Mouse (Mus musculus) erythroblast, embryonic 14.5 days (primary cell): ENCODE measurements around the gene Col23a1. TPM values are rescaled to one million over a fixed set of nuclear protein-coding genes. Genes with fewer than 3 reads are reported as not detected.

Experiments used
- H3K27me3 ChIP-seq: 2 replicates; pipeline ENCODE4 v1.6.1; 2012; ENCODE audit warnings: inconsistent platforms; ENCODE audit not compliant: control insufficient read depth
- H3K36me3 ChIP-seq: 2 replicates; pipeline ENCODE4 v1.6.1; 2012; ENCODE audit warnings: mild to moderate bottlenecking, inconsistent platforms; ENCODE audit not compliant: control insufficient read depth
- H3K4me1 ChIP-seq: 2 replicates; pipeline ENCODE4 v1.6.1; 2012; ENCODE audit warnings: inconsistent platforms; ENCODE audit not compliant: control insufficient read depth
- H3K4me3 ChIP-seq: replicated peaks from 2 replicates; pipeline ENCODE3; 2012; ENCODE audit warnings: moderate library complexity, mild to moderate bottlenecking, inconsistent platforms
- H3K9me3 ChIP-seq: 2 replicates; pipeline ENCODE4 v1.6.1; 2012; ENCODE audit warnings: low read length, inconsistent platforms, mixed read lengths; ENCODE audit not compliant: control insufficient read depth
- GATA1 ChIP-seq: IDR thresholded peaks from 2 replicates; pipeline ENCODE4 v1.6.1; 2012; ENCODE audit warnings: low read length, inconsistent platforms, mixed read lengths
- TAL1 ChIP-seq: IDR thresholded peaks from 3 replicates; pipeline ENCODE4 v1.6.1; 2012; ENCODE audit warnings: low read length, inconsistent platforms, mixed read lengths
- polyA plus RNA-seq: library from polyadenylated mRNA; stranded (reverse); fragments of >175 nt; gene quantifications from 2 replicates; pipeline ENCODE4 v1.2.3, GENCODE M21; 2012

Gene Col23a1
- polyA plus RNA-seq, 1 experiment = not detected

DNA sequence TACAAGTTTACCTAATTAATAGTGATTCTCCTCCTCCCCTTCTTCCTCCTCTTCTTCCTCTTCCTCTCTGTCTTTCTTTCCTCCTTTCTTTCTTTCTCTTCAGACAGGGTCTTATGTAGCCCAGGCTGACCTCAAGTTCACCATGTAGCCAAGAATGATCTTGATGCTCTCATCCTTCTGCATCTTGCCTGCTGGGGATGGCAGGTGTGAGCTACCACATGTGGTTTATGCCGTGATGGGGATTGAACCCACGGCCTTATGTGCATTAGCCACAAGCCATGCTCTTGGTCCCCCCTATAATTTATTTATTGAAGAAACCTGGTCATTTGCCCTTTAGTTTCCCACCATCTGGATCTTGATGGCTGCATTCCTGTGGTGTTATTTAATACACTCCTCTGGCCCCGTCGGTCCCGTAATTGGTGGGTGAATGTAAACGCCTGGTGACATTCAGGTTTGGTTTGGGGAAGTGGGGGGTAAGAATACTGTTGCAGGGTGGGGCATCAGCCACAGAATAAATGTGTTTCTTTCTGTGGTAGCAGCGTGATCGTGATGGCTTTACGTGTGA is 104.7 kb downstream of the Col23a1 start:
- no peak overlapping the region for H3K4me3 ChIP-seq
- H3K36me3 ChIP-seq = no peaks in the 10 kb centered on the region
- no peaks in the 10 kb centered on the region for H3K9me3 ChIP-seq
- TF ChIP-seq GATA1 (no peak), TAL1 (no peak)
- peaks cover 8% of the 10 kb centered on the region for H3K4me1 ChIP-seq
- peaks cover 31% of the 10 kb centered on the region for H3K27me3 ChIP-seq

DNA sequence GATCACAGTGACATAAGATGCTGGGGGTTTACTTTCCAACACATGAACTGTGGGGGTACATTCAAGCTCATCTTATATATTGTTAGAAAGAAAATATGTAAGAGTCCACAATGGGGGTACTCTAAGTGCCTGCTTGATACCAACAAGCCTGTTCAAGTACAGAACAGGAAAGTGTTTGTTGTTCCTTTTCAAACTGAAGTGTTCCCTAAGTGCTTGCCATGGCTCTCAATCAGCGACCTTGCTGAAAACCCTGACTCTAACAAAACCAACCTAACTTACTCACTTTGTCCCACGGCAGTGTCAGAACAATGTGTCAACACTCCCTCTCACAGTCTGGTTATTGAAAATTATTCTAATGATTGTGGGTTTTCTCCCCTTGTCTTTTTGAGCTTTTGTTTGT is 106.7 kb downstream of the Col23a1 start:
- TF ChIP-seq GATA1 = no peak
- H3K4me1 ChIP-seq = peaks cover 28% of the 10 kb centered on the region
- no peak overlapping the region for H3K4me3 ChIP-seq
- peaks cover 35% of the 10 kb centered on the region for H3K27me3 ChIP-seq
- no peaks in the 10 kb centered on the region for H3K36me3 ChIP-seq
- no peaks in the 10 kb centered on the region for H3K9me3 ChIP-seq

DNA sequence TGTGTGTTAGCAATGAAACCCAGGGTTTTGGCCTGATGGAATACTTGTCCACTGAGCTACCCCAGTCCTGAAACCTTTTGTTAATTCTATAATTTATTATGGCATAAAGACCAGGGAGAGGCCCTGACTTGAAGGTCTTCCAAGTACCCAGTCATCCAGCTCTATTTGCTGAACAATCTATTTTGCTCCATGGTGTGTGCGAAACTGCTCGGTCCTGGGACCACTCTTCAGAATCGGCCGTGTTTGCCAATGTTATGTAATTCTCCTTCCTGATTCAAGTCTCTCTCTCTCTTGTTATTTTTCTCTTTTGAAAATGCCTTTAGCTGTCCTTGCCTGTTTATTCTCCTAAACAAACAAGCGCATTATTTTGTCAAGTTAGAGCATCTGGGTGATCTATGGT is 108.4 kb downstream of the Col23a1 start:
- no peaks in the 10 kb centered on the region for H3K36me3 ChIP-seq
- no peaks in the 10 kb centered on the region for H3K9me3 ChIP-seq
- peaks cover 39% of the 10 kb centered on the region for H3K4me1 ChIP-seq
- H3K4me3 ChIP-seq = no peak overlapping the region
- TF ChIP-seq GATA1 = no peak
- no peak for TF ChIP-seq TAL1
- H3K27me3 ChIP-seq = peaks cover 33% of the 10 kb centered on the region

DNA sequence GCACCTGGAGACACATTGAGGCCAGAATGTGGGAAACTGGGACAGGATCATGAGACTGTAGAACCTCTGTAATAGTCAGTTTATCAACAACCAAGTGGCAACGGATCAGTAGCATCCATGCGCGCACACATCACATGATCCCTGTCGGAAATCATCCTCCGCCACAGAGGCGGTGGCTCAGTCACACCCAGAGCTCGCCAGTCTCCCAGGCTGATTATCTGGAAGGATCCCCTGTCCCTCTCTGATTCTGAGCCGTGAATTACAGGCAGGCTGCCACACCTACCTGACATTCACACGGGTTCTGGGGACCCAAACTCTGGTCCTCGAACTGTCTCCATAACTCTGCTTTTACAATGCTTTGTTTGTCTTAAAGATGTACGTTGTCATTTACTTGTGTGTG is 110.6 kb downstream of the Col23a1 start:
- no peak overlapping the region for H3K4me3 ChIP-seq
- H3K27me3 ChIP-seq = peaks cover 20% of the 10 kb centered on the region
- TF ChIP-seq TAL1 (peak; percentile 28; the same call in 1 of the 3 replicates), GATA1 (peak; percentile 30; the same call in 1 of the 2 replicates)
- H3K36me3 ChIP-seq = no peaks in the 10 kb centered on the region
- no peaks in the 10 kb centered on the region for H3K9me3 ChIP-seq
- H3K4me1 ChIP-seq = peaks cover 62% of the 10 kb centered on the region

- peaks cover 74% of the 10 kb centered on the region for H3K4me1 ChIP-seq
- H3K4me3 ChIP-seq = no peak overlapping the region
- H3K36me3 ChIP-seq = no peaks in the 10 kb centered on the region
- TF ChIP-seq TAL1 (no peak), GATA1 (no peak)
- no peaks in the 10 kb centered on the region for H3K9me3 ChIP-seq
- peaks cover 12% of the 10 kb centered on the region for H3K27me3 ChIP-seq
Measured at GRCm38 (mm10) chr11:51401481-51402128, 111.9 kb downstream of the Col23a1 start.

GRCm38 (mm10) chr11:51403886-51404285 is 114.2 kb downstream of the Col23a1 start:
- Histone ChIP-seq H3K9me3 (no peaks in the 10 kb centered on the region), H3K27me3 (peaks cover 5% of the 10 kb centered on the region; the same call in 1 of the 2 replicates), H3K4me3 (no peak overlapping the region), H3K36me3 (no peaks in the 10 kb centered on the region), H3K4me1 (peaks cover 82% of the 10 kb centered on the region)
- TF ChIP-seq TAL1 (0 out of 3 replicates have a peak, but pooled peaks have one; percentile 38), GATA1 (no peak)

DNA sequence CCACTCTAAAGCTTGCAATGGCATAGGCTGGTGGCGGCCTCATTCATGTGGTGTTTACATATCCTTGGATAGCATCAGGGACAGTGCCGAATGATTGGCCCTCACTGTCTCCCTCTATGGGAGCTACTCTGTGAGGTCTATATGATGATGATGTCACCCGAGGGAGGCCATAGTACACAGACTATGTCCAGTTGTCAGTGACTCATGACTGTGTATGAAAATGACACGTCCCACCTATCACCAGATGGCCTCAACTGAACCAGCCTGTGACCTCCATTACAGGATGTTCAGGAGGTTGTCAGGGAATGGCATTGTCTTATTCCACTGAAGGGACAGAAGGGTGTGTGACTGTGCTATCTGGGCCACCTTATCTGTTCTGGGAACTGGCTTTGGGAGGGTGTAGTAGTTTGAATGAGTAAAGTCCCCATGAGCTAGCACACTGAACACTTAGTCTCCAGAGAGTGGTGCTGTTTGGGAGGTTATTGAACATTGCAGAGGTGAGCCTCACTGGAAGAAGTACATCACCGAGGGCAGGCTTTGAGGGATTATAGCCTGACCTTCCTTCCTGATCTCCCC is 115.2 kb downstream of the Col23a1 start:
- Histone ChIP-seq H3K4me3 (peak overlapping the region; percentile 52), H3K36me3 (no peaks in the 10 kb centered on the region), H3K4me1 (peaks cover 83% of the 10 kb centered on the region), H3K9me3 (no peaks in the 10 kb centered on the region), H3K27me3 (peaks cover 5% of the 10 kb centered on the region; the same call in 1 of the 2 replicates)
- TF ChIP-seq GATA1 (peak; percentile 69), TAL1 (no peak)

DNA sequence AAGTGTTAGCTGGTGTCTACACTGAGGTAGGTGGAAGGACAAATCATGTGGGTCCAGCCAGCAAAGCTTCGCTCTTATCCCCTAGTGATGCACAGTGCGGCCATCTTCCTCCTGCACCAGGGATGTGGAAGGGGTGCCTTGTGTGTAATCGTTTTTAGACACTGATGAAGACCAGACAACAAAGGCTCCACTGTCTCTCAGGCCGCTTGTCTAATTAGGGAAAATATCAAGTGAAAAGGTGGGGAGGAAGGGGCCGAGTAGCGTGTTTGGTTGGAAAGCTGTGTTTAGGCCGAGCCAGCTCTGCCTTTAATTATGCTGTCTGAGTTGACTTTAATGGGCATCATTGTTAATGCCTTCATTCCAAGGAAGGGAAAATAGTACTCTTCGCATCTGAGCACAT is 116.8 kb downstream of the Col23a1 start:
- TF ChIP-seq TAL1 (no peak), GATA1 (no peak)
- Histone ChIP-seq H3K9me3 (no peaks in the 10 kb centered on the region), H3K4me3 (no peak overlapping the region), H3K27me3 (no peaks in the 10 kb centered on the region), H3K4me1 (peaks cover 69% of the 10 kb centered on the region), H3K36me3 (no peaks in the 10 kb centered on the region)

DNA sequence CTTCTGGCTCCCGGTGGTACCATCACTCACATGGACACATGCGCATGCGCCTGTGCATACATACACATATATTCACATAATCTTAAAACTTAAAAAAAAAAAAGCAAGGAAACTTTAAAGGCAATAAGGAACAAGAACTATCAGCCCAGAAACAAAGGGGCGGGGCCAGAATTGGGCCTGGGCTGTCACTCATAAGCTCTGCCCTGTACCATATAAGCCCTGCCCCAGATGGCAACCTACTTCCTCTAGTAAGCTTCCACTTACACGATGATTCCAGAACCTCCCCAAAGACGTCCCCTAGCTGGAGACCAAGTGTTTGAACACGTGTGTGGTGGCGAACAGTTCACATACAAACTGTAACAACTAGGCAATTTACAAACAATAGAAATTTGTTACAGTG is 117.6 kb downstream of the Col23a1 start:
- Histone ChIP-seq H3K27me3 (no peaks in the 10 kb centered on the region), H3K4me3 (no peak overlapping the region), H3K36me3 (no peaks in the 10 kb centered on the region), H3K9me3 (no peaks in the 10 kb centered on the region), H3K4me1 (peaks cover 65% of the 10 kb centered on the region)
- TF ChIP-seq TAL1 = no peak
- no peak for TF ChIP-seq GATA1
